Mouse (Mus musculus) gonadal fat pad, adult 2 months (tissue): Measurements from ENCODE around the gene Brix1. TPM values are rescaled to one million over a fixed set of nuclear protein-coding genes. Genes with fewer than 3 reads are reported as not detected.

Source experiments
- DNase-seq: peaks from one replicate; pipeline ENCODE4 v3.0.0-alpha.2; 2012; ENCODE audit warnings: low read depth
- polyA plus RNA-seq: library from polyadenylated mRNA; depleted of rRNA; stranded (reverse); fragments of >200 nt; gene quantifications from 2 replicates; pipeline ENCODE4 v1.2.3, GENCODE M21; 2012; rRNA removed

Brix1 gene
- polyA plus RNA-seq, 1 experiment, result 2.1 TPM

- DNase-seq, result no peak
Measured at GRCm38 (mm10) chr15:10447102-10447501, 38.6 kb downstream of the Brix1 start.

GRCm38 (mm10) chr15:10442275-10442674, 43.5 kb downstream of the Brix1 start:
- no peak for DNase-seq

DNA sequence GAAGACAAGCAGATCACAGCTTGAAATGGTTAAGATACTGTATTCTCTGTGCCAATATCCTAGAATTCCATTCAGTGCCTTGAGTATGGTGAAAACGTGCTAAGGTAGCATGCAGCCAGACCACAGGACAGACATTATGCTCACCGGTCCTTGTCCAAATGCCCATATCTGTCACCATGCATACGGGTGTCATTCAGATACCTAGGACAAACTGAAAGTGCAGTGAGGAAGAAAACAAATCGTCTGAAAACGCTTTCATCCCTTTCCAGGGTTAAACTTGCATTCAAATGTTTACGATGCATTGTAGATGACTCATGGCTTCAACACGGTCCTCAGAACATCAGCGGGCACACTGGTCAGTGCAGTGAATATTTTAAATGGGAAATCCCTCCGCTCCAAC, 44.3 kb downstream of the Brix1 start:
- DNase-seq, result no peak

GRCm38 (mm10) chr15:10439963-10440362, 45.8 kb downstream of the Brix1 start:
- DNase-seq, result no peak

DNA sequence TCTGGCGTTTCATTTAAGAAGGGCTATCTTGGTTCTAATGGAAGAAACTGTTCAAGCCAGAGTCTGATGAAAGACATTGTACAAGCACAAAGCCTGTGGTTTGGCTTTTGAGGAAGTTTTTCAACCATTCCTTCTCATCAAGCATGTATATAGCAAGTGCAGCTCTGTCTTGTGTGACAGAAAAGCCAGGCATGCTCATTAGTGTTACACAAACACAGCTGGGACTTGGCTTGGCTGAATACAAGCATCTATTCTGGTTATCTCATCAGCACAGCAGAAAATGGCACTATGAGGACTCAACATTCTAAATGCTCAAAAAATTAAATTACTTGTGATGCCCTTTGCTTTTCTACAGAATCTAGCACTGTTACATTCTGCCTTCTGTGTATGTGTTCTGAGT, 48.9 kb downstream of the Brix1 start:
- DNase-seq, result no peak

DNA sequence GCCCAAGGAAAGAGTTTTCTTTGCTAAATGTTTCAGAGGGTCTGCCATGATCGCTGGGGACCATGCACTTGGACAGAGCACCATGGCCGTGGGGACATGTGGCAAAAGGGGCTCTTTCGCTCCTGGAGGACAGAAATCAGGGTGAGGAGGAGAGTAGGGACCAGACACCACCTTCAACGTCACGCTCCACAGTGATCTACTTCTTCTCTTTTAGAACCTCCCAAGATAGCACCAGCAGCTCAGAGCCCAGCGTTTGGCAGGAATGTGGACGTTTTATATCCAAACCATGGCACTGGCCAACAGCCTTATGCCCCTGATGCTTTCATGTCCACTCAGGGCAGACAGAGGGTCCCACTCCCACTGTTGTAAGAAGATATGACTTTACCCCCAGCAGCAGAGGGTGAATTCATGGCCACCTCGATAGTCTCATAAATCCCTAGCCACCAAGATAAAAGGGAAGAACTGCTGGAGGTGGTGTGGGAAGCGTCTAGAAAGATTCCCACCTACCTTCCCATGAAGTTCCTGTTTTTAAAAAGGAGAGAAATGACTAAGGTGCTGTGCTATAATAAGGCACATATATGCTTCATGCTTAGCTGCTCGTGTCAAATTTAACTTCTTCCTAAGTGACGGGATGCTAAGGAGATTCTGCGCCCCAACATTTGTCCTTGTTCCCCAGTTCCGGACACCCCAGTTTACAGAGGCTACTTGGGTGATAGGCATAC, 59.0 kb downstream of the Brix1 start:
- no peak for DNase-seq

GRCm38 (mm10) chr15:10426124-10426523, 59.6 kb downstream of the Brix1 start:
- DNase-seq, result no peak

Other genes with a start within 250 kb of the Brix1 start
- gene Gm21973, start 160.6 kb downstream of the Brix1 start, polyA plus RNA-seq, result not detected in 2 replicates
- gene Agxt2, start 127.4 kb downstream of the Brix1 start, polyA plus RNA-seq, result 0.16 TPM in 2 replicates
- 1.5 and 2.4 TPM in 2 replicates for gene Dnajc21, start 15.4 kb downstream of the Brix1 start, polyA plus RNA-seq
- gene Rad1, start 71 bp upstream of the Brix1 start, polyA plus RNA-seq, result 6.1 and 7.9 TPM in 2 replicates
- gene Ttc23l, start 72.7 kb upstream of the Brix1 start, polyA plus RNA-seq, result 0.11 and 0.15 TPM in 2 replicates
- gene Rai14, start 228.7 kb upstream of the Brix1 start, polyA plus RNA-seq, result 2.2 and 3.2 TPM in 2 replicates